Mouse (Mus musculus) urinary bladder, adult 18-20 months (tissue): Measurements from ENCODE around the gene Epm2aip1.

ENCODE experiments used
- DNase-seq, 2 experiments: peaks; one replicate each; pipeline ENCODE4 v3.0.0; 2022; ENCODE audit warnings: low spot score in 2 of 2, mixed read lengths in 2 of 2

Epm2aip1 gene

DNA sequence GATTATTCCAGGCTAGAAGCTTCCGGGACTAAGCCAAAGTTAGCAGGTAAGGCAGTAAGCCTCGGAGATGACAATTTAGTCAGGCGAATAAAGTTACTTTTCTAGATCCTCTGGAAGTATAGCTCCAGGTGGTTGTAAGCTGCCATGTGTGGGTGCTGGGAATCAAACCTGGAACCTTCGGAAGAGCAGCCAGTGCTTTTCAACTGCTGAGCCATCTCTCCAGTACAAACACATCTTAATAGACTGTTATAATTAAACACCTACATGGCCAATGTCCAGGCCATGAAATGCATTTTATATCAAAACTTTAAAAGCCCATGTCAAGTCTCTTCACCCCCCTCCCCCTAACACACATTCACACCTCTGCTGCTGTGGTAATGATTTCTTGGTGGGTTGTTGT is 16.2 kb downstream of the Epm2aip1 start:
- DNase-seq = no peak

DNA sequence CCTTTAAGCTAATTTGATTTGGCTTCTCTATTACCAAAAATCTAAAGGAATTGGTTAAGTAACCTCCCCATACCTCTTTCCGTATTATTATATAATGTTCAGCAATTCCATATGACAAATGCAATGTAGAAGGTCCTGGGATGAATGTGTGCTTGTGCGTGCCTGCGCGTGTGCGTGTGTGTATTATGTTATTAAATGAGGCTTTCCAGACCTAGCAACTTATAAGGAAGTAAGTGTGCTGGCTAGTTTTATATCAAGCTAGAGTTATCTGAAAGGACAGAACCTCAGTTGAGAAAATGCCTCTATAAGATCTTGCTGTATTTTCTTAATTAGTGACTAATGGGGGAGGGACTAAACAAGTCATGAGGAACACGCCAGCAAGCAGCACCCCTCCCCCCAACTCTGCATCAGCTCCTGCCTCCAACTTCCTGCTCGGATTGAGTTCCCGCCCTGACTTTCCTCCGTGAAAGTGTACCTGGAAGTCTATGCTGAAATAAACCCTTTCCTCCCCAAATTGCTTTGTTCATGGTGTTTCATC is 17.6 kb downstream of the Epm2aip1 start:
- DNase-seq = peak in 1 of 2 experiments; percentile 13

DNA sequence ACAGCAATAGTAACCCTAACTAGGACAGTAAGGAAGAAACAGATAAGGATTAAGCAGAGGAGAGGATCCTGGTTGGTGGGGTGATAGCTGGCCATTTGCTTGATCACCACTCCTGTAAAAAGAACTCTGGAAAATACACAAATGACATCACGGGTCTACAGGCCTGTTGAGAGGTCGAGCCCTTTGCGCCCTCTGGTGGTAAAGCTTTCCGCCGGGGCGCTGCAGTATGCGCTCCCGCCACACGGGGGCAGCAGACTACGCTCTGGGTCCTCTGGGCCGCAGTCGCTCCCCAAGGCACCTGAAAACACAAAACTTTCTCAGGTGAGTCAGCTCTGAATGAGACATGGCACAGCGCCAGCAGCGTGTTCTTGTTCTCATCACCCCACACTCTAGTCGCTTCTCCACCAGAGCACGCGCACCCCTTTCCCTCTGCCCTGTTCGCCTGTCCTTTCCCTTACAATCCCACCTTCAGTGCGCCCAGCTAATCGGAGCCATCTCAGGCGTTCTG is 18.2 kb downstream of the Epm2aip1 start:
- peak; percentile 90 to 98 for DNase-seq

DNA sequence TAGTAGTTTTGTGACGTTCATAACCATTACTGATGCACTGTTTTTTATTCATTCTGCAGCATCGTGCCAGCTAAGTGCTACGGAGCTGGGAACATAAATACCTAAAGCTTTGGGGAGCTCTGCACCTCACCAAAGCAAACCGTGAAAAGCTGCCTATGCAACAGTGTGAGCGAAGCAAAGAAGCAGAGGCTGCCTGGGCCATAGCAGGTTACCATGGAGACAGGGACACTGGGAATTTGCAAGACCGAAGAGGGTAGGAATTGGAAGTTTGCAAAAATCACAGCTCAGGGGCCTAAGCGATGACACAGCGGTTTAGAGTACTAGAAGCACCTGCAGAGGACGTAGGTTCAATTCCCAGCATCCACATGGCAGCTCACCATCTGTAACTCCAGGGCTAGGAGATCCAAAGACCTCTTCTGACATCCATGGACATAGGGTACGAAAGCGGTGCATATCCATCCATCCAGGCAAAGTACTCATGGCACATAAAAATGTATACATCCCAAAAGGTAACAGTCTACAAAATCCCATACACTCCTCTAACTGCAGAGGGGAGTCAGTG is 18.9 kb downstream of the Epm2aip1 start:
- DNase-seq = no peak

DNA sequence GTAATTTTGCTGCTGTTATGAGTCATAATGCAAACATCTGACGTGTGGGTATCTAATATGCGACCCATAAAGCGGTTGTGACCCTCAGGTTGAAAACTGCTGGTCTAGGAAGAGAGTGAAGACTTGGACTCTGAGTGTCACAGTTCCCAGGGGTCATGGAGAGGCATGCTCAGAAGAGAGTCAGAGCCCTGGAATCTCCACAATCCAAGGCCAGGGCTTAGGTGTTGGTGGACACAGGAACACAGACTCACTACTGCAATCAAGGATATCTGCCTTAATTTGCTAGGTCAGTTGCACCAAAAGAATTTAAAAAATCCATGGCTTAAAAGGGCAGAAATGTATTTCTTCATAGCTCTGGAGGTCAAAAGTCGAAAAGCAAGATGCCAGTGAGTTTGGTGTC is 21.5 kb downstream of the Epm2aip1 start:
- DNase-seq = no peak

DNA sequence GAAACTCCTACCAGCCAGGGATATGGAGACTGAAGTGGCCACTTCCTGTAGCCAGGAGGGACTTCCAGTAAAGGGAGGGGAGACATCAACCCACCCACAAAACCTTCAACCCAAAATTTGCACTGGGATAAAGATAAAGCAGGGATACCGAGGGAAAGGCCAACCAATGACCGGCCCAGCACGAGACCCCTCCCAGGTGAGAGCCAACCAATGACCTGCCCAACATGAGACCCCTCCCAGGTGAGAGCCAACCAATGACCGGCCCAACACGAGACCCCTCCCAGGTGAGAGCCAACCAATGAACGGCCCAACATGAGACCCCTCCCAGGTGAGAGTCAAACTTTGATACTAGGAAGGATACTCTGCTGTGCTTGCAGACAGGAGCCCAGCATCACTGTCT is 23.2 kb downstream of the Epm2aip1 start:
- no peak for DNase-seq

DNA sequence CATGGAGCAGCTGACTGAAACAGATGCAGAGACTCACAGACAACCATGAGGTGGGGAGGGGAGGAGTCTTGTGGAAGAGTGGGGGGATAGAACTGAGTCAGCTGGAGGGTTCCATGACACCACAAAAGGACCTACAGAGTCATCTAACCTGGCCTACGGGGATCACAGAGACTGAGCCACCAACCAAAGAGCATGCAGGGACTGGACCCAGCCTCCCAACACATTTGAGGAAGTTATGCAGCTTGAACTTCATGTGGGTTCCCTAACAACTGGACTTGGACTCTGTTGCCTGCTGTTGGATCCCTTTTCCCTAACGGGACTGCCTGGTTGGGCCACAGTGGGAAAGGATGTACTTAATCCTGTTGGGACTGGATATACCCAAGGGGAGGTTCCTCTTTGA is 23.6 kb downstream of the Epm2aip1 start:
- no peak for DNase-seq

DNA sequence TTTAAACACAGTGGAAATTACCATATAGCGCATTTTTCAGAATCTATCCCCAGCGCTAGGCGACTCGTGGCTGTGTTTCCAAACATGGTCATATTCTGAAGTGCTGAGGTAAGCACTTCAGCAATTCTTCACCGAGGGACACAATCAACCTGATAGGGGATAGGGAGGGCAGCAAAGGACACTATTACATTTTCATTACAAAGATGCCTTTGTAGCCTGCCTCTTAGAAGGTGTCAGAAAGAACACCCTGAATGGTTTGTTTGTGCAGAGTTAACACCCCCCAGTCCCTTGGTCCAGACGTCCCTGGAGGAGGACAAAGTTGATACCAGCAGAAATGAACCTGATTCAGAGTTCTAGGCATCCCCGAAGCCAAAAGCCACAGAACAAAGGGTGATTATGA is 24.7 kb downstream of the Epm2aip1 start:
- DNase-seq = no peak

DNA sequence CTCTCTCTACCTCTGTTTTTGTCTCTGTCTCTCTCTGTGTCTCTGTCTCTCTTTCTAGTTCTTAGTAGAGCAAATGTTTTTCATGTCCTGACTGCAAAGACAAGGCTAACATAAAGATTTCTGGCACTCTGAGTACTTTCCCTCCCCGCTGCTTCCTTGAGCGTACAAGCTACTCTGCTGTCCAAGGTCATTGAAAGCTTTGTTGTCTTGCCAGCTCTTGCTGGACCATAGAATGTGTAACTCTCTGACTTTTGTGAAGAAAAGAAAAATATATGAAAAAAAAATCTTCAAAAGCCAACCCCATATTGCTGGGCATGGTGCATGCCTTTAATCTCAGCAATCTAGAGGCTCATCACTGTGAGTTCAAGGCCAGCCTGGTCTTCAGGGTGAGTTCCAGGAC is 26.9 kb downstream of the Epm2aip1 start:
- no peak for DNase-seq

DNA sequence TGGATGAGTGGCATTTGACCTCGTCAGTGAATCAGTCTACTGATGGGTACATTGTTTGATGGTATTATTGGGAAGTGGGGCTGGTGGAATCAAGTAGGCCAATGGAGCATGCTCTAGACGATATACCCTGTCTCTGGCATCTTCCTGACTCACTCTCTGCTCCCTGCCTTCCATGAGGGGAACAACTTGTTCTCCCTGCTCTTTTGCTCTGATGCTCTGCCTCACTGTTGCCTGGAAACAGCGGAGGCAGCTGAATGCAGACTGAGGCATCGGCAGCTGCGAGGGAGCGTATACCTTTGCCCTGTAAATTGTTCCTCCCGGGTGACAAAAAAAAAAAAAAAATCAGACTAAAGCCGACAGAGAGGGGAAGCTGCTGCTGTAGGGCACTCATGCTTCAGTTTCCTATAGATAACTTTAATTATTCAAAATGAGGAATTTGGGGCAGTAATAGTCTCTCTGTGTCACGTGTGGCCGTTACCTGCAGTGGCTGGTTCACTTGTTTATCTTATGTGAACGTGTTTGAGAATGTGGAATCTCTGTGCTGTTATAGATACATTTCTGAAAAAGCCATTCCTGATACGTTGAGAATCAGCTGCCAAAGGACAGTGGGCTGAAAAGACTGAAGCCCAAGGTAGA is 30.6 kb downstream of the Epm2aip1 start:
- DNase-seq = no peak

DNA sequence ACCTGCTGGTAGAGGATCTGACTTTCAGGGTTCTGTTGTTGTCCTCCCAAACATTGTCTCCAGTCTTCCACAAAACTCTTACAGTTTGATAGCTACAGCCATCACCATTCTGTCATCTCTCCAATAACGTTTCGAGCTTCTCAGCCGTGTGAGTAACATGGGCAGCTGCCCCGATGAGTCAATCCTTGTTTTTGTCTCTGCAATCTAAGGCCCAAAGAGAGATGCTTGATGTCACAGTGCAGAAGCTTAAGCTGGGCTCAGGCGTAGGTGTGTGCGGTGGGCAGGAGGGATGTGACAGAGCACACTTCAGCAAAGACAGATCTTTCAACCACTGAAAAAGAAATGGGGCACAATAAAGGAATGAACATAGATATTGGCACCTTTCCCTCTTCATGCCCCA is 32.3 kb downstream of the Epm2aip1 start:
- DNase-seq = no peak

DNA sequence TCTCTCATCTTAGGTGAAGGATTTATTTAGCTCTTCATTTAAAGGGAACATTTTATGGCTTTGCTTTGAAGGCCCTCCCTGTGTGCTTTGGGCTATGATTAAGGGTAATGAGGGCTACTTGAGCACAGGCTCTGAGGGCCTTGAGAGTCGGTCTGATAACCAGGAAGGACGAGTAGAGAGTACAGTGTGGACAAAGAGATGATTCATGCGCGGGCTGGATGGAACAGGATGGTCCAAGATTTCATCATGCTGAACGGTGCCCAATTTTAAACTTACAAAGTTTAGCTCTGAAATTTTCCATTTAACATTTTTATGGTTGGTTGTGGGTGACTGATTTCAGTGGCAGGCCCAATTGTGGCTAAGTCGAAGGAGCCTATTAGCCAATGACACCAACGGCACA is 34.4 kb downstream of the Epm2aip1 start:
- DNase-seq = no peak

DNA sequence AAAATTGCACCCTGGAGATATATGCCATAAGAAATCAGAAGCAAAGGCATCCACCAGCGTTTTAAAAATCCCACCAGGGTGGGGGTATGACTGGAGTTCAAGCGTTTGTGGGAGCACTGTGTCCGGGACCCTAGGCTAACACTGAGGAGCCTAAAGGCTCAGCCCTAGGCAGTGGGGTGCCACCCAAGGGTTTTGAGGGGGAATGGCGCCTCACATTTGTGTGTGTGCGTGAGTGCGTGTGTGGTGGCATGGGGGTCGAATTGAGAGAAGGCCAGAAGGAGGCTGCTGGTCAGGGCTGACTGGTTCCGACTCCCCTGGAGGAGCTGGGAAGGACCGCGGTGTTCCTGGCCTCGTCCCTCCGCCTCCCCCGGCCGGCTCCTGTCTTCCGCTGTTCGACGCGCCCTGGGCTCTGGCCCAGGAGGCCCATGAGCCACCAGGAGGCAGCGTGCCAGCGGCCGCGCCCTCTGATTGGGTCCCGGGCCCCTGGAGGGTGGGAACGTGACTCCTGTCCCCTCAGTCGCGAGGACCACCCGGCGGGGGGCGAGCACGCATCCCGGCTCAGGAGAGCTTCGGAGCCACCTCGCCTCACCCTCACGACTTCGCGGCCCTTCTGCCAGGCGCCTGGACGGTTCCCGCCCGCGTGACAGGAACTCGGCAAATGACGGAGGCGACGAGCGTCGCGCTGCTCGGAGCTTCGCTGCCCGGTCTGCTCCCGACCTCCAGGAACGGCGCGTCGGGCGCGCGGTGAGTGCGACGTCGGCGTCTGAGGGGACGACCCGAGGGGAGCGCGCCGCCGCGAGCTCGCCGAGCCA is 39.5 kb downstream of the Epm2aip1 start, which contains the start of gene Trank1:
Trank1 (plus strand) TSS at position 709 of the 812 bp plus-strand sequence.
- DNase-seq = peak in 1 of 2 experiments; percentile 10

DNA sequence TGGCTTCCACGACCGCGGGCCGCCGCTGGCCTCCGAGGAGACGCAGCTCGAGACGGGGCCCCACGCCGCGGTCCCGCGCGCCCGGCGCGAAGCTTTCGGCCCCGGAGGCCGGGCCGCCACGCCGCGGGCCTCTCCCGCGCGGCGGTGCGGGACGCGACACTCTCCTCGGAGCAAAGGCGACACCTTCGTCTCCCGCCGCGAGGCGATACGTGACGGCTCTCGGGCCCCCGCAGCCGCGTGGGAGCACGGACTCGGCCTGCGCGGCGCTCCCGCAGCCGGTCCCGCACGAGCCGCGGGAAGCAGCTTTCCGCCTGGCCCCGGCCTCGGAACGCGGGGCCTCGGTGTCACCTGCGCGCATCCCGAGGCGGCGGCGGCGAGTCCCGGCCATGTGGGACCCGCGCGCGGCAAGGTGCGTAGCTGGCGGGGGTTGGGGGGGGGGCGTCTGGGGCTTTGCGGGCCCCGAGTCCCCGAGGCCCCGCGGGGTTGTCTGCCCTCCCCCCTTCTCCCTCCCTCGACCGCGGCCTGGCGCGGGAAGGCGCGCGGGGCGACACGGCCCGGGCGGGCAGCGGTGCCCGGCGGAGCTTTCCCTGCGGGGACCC is 40.2 kb downstream of the Epm2aip1 start:
- no peak for DNase-seq

DNA sequence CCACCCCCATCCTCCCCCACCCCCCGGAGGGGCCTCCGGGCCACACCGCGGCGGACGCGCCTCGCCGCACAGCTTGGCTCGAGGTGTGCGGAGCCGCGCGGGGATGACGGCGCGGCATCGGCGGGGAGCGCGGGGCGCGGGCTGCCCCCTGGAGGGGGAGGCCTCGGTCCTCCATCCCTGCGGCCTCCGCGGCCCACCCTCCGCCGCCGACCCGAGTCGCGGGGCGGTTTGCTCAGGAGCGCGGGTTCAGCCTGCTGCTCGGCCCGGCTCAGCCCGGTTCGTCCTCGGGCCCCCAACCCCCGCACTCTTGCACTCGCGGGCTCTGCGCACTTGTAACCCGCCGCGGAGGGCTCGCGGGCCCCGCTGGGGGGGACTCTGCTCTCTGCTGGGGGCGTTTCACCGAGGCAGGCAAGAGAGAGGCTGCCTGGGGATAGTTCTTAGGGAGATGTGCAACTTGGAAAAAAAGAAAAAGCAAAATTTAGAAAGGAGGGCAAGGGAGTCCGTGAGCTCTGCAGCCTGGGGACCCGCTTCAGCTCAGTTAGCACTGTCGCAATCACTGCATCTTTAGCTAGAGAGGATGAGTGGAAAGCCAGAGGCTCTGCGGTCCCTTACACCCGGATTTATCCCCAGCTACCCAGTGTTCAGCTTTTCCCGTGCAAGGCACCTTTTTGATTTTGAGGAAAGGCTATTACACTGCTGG is 40.9 kb downstream of the Epm2aip1 start:
- DNase-seq = no peak

DNA sequence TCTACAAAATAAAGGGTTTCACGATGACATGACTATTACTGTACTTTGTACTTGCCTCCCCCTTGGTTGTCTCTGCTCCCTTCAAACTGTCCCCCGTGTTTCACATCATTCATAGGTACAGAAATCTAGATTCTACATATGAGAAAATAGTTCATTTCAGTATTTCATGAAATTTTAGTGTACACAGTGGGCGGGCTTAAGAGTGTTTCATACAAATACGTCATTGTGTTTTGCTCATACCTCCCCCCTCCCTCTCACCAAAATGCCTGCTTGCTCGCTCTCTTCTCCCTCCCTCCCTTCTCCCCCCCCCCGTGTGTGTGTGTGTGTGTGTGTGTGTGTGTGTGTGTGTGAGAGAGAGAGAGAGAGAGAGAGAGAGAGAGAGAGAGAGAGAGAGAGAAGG is 41.6 kb downstream of the Epm2aip1 start:
- DNase-seq = no peak

DNA sequence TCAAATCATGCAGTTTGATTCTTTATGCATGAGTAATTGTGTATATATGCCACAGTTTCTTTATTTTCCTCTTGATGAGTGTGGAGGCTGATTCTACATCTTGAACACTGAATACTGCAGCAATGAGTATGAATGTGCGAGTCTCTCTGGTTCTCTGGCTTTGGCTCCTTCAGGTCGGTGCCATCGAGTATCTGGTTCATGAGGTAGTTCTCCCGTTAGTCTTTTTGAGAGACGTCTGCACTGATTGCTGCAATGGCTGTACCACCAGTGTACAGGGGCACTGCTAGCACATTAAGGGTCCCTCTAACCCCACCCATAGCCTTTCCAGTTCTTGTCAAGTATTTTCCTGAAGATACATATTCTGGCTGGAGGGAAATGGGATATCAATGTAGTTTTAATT is 42.1 kb downstream of the Epm2aip1 start:
- no peak for DNase-seq

DNA sequence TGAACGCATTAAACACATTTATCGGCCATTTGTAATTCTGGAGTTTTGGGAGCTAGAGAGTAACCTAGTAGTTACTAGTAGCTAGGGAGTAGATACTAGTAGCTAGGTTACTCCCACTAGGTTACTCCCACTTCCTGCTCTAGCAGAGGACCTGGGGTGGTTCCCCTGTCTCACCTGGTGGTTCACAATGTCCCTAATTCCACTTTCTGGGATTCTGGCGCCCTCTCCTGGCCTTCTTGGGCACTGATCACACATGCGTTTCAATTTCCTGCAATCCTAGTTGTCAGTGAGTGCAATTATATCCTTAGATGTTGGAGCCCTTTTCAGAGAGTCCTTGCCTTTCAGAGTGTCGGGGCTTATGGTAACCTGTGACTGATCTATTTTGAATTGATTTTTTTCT is 42.5 kb downstream of the Epm2aip1 start:
- peak in 1 of 2 experiments; percentile 42 for DNase-seq

DNA sequence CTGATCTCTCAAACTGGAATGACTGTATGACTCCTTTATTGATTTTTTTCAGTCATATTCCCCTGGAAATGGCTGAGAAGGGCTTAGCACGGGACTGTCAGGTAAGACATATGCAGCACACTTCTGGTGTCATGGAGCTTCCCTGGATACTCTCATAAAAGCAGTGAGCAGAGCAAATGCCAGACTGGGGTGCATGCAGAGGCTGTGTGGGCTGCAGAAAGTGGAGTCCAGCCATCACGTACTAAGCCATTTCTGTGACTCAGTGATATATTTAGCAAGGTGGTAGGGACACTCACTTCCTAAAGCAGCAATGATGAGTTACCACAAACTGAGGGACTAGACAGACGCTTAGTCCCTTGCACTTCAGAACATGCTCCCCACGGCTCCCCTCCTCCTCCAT is 49.2 kb downstream of the Epm2aip1 start:
- DNase-seq = no peak

DNA sequence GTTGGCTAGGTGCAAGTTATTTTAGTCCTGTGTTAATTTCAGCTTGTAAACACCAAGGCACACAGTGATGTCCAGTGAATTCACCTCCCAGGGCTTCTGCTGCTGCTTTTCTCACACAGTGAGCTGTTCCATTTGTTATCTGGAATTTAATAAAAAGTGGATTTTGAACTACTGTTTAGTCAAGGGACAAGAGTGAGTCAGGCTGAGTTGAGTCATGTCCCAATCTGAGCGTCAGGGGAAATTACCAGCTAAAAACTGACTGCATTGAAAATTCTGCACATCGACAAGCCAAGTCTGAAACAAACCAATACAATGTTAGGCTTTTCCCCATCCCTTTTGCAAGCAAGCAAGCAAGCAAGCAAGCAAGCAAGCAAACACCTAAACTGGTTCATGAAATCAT is 53.2 kb downstream of the Epm2aip1 start:
- DNase-seq = no peak
